Mouse (Mus musculus): ENCODE results near the gene Casc3.
"Not testable (repeated sequence)": the region's sequence is repeated elsewhere in the genome, so short reads cannot be mapped to it uniquely, and the experiment has no call there.

Gene Casc3

GRCm38 (mm10) chr11:98790631-98791205 is 14.0 kb upstream of the Casc3 start:
- no peak for DNase-seq (ENCODE audit: low spot score)

- DNase-seq (ENCODE audit: low spot score) = no peak
Measured at GRCm38 (mm10) chr11:98791448-98791847, 13.3 kb upstream of the Casc3 start.

DNA sequence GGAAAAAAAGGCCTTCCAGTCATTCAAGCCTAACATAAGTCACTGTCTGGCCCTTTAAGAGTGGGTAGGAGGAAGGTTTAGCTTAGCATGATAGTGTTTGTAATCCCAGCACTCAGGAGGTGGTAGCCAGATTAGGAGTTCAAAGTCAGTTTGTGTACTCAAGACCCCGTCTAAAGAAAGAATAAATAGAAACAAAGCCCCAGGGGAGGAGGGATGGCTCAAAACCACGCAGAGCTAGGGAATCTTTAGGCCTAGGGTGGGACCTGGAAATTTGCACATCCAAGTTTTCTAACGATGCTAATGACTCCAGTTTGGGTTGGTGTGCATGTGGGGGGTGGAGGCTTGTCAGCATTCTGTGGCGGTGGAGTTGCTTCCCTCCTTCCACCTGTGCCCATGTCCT is 12.6 kb upstream of the Casc3 start:
- DNase-seq (ENCODE audit: low spot score) = no peak

- no peak for DNase-seq (ENCODE audit: low spot score)
Measured at GRCm38 (mm10) chr11:98794469-98795014, 10.2 kb upstream of the Casc3 start.

GRCm38 (mm10) chr11:98795015-98795713 is 9.5 kb upstream of the Casc3 start, which contains the start of gene Msl1:
TSS of gene Msl1 (plus strand) at chr11:98795516.
- peak; percentile 77 for DNase-seq (ENCODE audit: low spot score)

GRCm38 (mm10) chr11:98795714-98796514 is 8.8 kb upstream of the Casc3 start:
- DNase-seq (ENCODE audit: low spot score) = no peak

GRCm38 (mm10) chr11:98796515-98797216 is 8.0 kb upstream of the Casc3 start:
- DNase-seq (ENCODE audit: low spot score) = no peak

DNA sequence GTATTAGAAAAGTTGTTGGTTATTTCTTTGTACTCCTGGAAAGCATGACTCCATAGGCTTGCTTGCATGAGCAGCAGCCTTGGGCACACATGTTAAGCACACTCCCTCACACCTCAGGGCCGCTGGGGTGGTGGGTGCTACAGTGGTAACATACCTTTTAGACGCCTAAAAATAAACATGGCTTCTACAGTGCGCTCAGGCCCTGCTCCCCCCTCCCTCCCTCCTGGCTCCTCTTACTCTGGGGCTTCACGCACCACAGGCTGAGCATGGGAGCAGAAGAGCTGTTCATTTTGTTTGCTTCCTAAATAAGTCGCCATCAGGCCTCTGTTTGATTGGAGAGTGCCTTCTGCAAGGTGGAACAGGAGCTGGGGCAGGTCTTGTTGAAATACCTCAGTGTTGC is 7.4 kb upstream of the Casc3 start:
- no peak for DNase-seq (ENCODE audit: low spot score)

- DNase-seq (ENCODE audit: low spot score) = no peak
Measured at GRCm38 (mm10) chr11:98797909-98798308, 6.8 kb upstream of the Casc3 start.

GRCm38 (mm10) chr11:98808417-98808816 is 3.7 kb downstream of the Casc3 start:
- no peak for DNase-seq (ENCODE audit: low spot score)

GRCm38 (mm10) chr11:98809457-98810290 is 5.0 kb downstream of the Casc3 start:
- peak; percentile 97 for DNase-seq (ENCODE audit: low spot score)

DNA sequence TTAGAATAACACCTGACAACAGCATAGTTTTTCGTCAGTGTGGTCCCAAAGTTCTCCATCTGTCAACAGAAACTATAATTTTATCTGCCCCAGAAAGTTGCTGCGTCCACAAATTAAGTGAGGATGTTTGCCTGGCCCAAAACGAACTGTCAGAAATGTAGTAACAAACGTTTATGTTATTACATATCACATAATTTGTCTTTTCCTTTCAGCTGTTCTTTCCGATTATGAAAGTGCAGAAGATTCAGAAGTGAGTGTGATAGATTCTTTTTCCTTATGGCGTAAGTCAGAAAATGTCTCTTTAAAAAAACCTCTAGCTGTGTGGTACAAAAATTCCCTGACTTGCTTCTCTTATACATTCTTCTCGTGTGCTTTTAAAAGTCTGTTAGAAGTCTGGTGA is 6.0 kb downstream of the Casc3 start:
- DNase-seq (ENCODE audit: low spot score) = no peak

DNA sequence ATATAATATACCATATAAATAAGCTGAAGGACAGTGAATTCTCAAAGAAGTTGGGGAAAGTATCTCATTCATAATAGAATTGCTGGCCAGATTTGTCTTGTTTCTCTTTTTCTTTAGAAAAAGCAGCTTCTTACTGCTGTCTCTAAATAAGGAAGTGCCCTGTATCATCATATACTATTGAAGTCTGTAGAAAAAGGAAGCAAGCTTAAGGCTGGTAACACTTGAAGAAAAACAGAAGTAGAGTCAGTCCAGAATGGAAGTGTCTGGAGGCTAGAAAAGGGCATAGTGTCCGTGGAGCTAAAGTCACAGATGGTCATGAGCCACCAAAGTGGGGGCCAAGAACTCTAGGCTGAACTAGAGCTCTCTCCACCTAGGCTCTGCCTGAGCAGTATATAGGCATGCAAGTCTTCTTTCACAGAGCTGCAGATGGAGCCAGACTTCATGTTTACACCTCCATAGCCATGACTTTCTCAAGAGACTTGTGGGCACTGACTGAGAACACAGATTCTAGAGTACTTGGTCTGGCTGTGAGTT is 12.1 kb downstream of the Casc3 start:
- no peak for DNase-seq (ENCODE audit: low spot score)

DNA sequence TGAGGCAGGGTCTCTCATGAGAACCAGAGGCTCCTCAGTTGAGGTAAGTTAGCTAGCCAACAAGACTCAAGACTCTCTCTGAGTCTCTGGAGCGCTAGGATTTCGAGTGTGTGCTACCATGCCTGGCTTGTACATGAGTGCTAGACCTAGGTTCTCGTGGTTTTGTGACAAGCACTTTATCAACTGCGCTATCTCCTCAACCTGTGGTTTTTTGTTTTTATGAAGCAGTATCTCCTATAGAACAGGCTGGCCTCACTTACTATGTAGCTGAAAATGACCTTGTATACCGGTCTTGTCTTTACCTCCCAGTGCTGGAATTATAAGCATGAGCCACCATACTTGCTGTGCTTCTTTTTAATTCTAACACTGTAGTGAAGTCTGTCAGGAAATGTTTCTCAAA is 16.3 kb downstream of the Casc3 start:
- no peak for DNase-seq (ENCODE audit: low spot score)

- DNase-seq (ENCODE audit: low spot score) = not testable (repeated sequence)
Measured at GRCm38 (mm10) chr11:98826071-98826470, 21.4 kb downstream of the Casc3 start.

DNA sequence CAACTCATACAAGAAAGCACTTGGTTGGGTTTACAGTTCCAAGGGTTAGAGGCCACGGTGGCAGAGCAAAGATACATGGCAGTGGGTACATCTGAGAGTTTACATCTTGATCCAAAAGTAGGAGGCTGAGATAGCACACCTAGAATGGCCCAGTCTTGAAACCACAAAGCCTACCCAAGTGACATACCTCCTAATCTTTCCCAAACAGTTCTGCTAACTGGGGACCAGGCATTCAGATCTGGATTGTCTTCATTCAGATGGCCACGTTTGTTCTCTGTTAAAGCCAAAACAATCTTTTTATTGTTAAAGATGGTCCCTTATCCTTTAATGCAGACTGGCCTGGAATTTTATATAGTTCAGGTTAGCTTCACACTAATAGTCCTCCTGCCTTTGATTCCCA is 23.2 kb downstream of the Casc3 start:
- DNase-seq (ENCODE audit: low spot score) = no peak

DNA sequence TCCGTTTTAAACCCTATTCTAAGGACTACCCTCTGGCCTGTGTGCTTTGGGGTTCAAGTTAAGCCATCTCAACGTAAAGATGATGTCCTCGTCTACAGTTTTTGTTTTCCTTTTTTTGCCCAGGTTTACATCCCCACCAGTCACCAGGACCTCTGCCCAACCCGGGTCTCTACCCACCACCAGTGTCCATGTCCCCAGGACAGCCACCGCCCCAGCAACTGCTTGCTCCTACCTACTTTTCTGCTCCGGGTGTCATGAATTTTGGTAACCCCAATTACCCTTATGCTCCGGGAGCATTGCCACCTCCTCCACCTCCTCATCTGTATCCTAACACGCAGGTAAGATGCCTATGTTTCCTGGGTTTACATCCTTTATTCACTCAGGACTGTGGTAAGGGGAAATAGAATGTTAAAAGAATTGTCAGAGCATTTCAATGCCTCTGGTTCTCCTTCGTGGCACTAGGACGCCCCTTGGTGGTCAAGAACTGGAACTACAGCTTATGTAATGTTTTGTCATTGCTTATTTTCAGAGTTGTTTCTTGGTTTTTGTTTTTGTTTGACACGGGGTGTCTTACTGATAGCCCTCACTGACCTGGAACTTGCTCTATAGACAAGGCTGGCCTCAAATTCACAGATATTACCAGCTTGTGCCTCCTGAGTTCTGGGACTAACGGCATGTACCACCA is 24.5 kb downstream of the Casc3 start:
- peak; percentile 53 for DNase-seq (ENCODE audit: low spot score)

DNA sequence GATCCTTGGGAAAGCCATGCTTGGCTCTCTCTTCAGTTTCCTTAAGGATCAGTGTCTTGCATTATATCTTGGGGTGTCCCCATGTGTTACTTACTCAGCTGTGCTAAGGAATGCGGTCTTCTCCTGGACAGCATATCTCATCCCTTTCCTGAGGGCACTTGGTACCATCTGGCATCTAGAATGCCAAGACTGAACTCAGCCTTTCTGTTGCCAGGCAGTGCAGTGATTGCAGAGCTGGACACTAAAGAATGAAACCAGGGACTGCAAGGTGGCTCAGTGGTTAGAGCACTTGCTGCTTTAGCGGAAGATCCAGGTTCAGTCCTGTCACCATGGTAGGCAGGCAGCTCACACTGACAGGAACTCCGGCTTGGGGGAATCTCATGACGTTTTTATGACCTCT is 25.2 kb downstream of the Casc3 start:
- DNase-seq (ENCODE audit: low spot score) = no peak

DNA sequence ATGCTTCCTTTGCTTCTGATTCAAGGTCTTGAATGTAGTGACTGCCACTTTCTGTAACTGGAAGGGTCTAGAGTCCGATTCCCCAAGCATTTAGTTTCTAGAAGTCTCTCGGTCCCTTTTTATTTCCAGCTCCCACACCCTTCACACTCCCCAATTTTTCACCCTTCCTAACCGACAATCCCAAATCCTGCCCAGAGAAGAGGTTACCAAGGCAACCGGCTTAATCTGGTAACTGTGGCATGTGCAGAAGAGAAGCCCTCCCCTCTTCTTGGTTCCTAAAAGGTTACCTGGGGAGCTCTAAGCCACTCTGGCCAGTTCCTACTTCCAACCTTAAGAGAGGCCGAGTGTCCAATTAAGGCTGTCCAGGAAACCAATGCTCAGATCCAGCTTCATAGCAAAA is 30.6 kb downstream of the Casc3 start:
- no peak for DNase-seq (ENCODE audit: low spot score)

- no peak for DNase-seq (ENCODE audit: low spot score)
Measured at GRCm38 (mm10) chr11:98835725-98836124, 31.0 kb downstream of the Casc3 start.
